Mouse (Mus musculus): ENCODE results near the gene Cdk5rap1. TPM values are rescaled to one million over a fixed set of nuclear protein-coding genes. Genes with fewer than 3 reads are reported as not detected.

The Cdk5rap1 gene
- polyA plus RNA-seq, 1 experiment from 2014 or later: 22.9 TPM

DNA sequence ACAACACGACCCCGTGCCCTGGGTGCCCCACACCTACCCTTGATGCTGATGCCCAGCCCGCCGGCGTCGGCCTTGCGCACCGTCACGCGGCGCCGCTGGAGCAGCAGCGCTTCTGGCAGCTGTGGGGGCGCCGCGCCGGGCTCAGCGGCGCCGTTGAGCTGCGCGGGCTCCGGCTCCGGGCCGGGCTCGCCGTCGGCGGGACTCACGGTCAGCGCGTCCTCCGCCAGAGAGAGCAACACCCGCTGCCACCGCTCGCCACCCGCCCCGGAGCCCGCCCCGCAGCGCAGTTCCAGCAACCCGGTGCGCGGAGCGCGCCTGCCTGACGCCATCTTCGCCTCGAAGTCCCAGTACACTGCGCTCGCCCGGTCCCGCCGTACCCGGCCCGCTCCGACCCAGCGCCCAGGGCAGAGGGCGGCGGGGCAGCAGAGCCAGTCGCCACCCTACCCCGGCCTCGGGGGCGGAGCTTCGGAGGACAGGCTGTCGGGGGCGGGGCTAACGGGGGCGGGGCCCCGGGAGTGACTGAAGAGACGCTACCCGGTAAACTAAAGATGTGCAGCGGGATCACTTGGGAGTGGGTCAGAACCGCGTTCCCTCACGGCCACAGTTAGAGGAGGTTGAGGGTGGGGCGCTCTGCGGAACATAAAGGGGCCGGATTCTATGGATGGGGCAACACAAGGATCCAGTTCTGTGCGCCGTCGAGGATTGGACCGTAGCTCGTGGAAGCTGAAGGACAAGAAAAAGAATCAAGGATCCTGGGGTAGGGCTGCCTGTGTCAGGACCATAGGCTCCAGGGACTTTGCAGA is 35.0 kb upstream of the Cdk5rap1 start, which contains the start of gene Snta1:
Gene Snta1, minus strand, starts transcription at position 457 of the 803 bp plus-strand sequence.
- DNase-seq: peak; percentile 86
- peak within 1 kb of the TSS; percentile 70 for H3K9ac ChIP-seq (replicated peaks; ENCODE audit: low read length)
- peaks cover 8% of the 10 kb centered on the region; the same call in 1 of the 2 replicates for H3K4me1 ChIP-seq (ENCODE audit: control insufficient read depth, insufficient read depth, low read length)
- peak; percentile 90 for ATAC-seq (ENCODE audit: low FRiP score, low TSS enrichment)
- H3K27ac ChIP-seq (replicated peaks; ENCODE audit: low read depth, low read length): peak within 1 kb of the TSS; percentile 55
- no peaks in the 10 kb centered on the region for H3K36me3 ChIP-seq (ENCODE audit: control insufficient read depth, insufficient read depth, low read length)
- H3K27me3 ChIP-seq (ENCODE audit: control insufficient read depth, insufficient read depth, low read length): no peaks in the 10 kb centered on the region
- whole genome bisulfite sequencing: 2% methylated on average over 83 of the region's 84 CpGs
- peak within 1 kb of the TSS; percentile 69 for H3K4me3 ChIP-seq (replicated peaks; ENCODE audit: low read depth, low read length)
- H3K9me3 ChIP-seq (ENCODE audit: control insufficient read depth, low read length): no peaks in the 10 kb centered on the region
- H3K4me2 ChIP-seq (ENCODE audit: low read length): peak within 1 kb of the TSS; percentile 71

GRCm38 (mm10) chr2:154407063-154407642 is 34.3 kb upstream of the Cdk5rap1 start:
- H3K27ac ChIP-seq (replicated peaks; ENCODE audit: low read depth, low read length): peak overlapping the region; percentile 55
- DNase-seq (no peak), ATAC-seq (ENCODE audit: low FRiP score, low TSS enrichment) (no peak)
- peak overlapping the region; percentile 71 for H3K4me2 ChIP-seq (ENCODE audit: low read length)
- WGBS: 28% methylated on average over 11 of the region's 11 CpGs
- no peaks in the 10 kb centered on the region for H3K9me3 ChIP-seq (ENCODE audit: control insufficient read depth, low read length)
- H3K4me1 ChIP-seq (ENCODE audit: control insufficient read depth, insufficient read depth, low read length): peaks cover 11% of the 10 kb centered on the region; the same call in 1 of the 2 replicates
- H3K27me3 ChIP-seq (ENCODE audit: control insufficient read depth, insufficient read depth, low read length): no peaks in the 10 kb centered on the region
- H3K9ac ChIP-seq (replicated peaks; ENCODE audit: low read length): peak overlapping the region; percentile 70
- peak overlapping the region; percentile 69 for H3K4me3 ChIP-seq (replicated peaks; ENCODE audit: low read depth, low read length)
- H3K36me3 ChIP-seq (ENCODE audit: control insufficient read depth, insufficient read depth, low read length): no peaks in the 10 kb centered on the region

DNA sequence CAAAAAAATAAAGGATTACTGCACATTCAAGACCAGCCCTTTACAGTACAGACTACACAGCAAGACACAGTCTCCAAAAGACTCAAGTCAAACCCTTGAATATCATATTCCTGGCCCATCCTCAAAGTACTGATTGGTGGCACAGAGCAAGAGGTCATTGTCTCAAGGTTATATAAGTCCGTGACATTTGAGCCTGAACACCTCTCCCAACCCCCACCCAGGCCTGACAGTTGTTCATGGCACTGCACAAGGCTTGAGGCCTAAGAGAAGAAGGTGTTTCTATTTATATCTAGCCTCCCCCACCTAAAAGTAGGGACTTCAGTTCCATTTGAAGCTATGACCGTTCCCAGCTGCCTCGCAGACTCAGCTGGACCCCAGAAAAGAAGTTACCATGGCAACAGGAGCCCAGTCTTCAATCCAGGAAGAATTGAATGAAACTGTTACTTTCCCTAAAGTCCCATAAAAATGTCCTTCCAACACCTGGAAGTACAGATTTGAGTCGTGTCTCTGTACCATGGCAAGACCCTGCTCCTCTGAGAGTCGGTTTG is 32.7 kb upstream of the Cdk5rap1 start:
- Histone ChIP-seq H3K27ac (replicated peaks; ENCODE audit: low read depth, low read length) (no peak overlapping the region), H3K36me3 (ENCODE audit: control insufficient read depth, insufficient read depth, low read length) (no peaks in the 10 kb centered on the region), H3K4me2 (ENCODE audit: low read length) (no peak overlapping the region), H3K4me3 (replicated peaks; ENCODE audit: low read depth, low read length) (no peak overlapping the region), H3K27me3 (ENCODE audit: control insufficient read depth, insufficient read depth, low read length) (no peaks in the 10 kb centered on the region), H3K9ac (replicated peaks; ENCODE audit: low read length) (no peak overlapping the region), H3K9me3 (ENCODE audit: control insufficient read depth, low read length) (no peaks in the 10 kb centered on the region), H3K4me1 (ENCODE audit: control insufficient read depth, insufficient read depth, low read length) (peaks cover 11% of the 10 kb centered on the region; the same call in 1 of the 2 replicates)
- ATAC-seq (ENCODE audit: low FRiP score, low TSS enrichment) (no peak), DNase-seq (peak; percentile 57)
- WGBS: 50% methylated on average over 5 of the region's 5 CpGs

GRCm38 (mm10) chr2:154402811-154403210 is 30.0 kb upstream of the Cdk5rap1 start:
- Histone ChIP-seq H3K4me1 (ENCODE audit: control insufficient read depth, insufficient read depth, low read length) (peaks cover 11% of the 10 kb centered on the region; the same call in 1 of the 2 replicates), H3K27ac (replicated peaks; ENCODE audit: low read depth, low read length) (no peak overlapping the region), H3K4me2 (ENCODE audit: low read length) (no peak overlapping the region), H3K27me3 (ENCODE audit: control insufficient read depth, insufficient read depth, low read length) (no peaks in the 10 kb centered on the region), H3K4me3 (replicated peaks; ENCODE audit: low read depth, low read length) (no peak overlapping the region), H3K36me3 (ENCODE audit: control insufficient read depth, insufficient read depth, low read length) (no peaks in the 10 kb centered on the region), H3K9ac (replicated peaks; ENCODE audit: low read length) (no peak overlapping the region), H3K9me3 (ENCODE audit: control insufficient read depth, low read length) (no peaks in the 10 kb centered on the region)
- ATAC-seq (ENCODE audit: low FRiP score, low TSS enrichment) (no peak), DNase-seq (peak; percentile 76)
- WGBS: 31% methylated on average over 7 of the region's 7 CpGs

- H3K27me3 ChIP-seq (ENCODE audit: control insufficient read depth, insufficient read depth, low read length): no peaks in the 10 kb centered on the region
- ATAC-seq (ENCODE audit: low FRiP score, low TSS enrichment) (no peak), DNase-seq (no peak)
- H3K4me2 ChIP-seq (ENCODE audit: low read length): no peak overlapping the region
- 58% methylated on average over 1 of the region's 1 CpGs for WGBS
- H3K9me3 ChIP-seq (ENCODE audit: control insufficient read depth, low read length): no peaks in the 10 kb centered on the region
- no peak overlapping the region for H3K27ac ChIP-seq (replicated peaks; ENCODE audit: low read depth, low read length)
- peaks cover 11% of the 10 kb centered on the region; the same call in 1 of the 2 replicates for H3K4me1 ChIP-seq (ENCODE audit: control insufficient read depth, insufficient read depth, low read length)
- no peaks in the 10 kb centered on the region for H3K36me3 ChIP-seq (ENCODE audit: control insufficient read depth, insufficient read depth, low read length)
- no peak overlapping the region for H3K4me3 ChIP-seq (replicated peaks; ENCODE audit: low read depth, low read length)
- no peak overlapping the region for H3K9ac ChIP-seq (replicated peaks; ENCODE audit: low read length)
Measured at GRCm38 (mm10) chr2:154401976-154402375, 29.2 kb upstream of the Cdk5rap1 start.

GRCm38 (mm10) chr2:154399325-154399724 is 26.5 kb upstream of the Cdk5rap1 start:
- DNase-seq (peak; percentile 41), ATAC-seq (ENCODE audit: low FRiP score, low TSS enrichment) (no peak)
- Histone ChIP-seq H3K27ac (replicated peaks; ENCODE audit: low read depth, low read length) (0 out of 2 replicates have a peak overlapping the region, but pooled peaks have one; percentile 37), H3K36me3 (ENCODE audit: control insufficient read depth, insufficient read depth, low read length) (no peaks in the 10 kb centered on the region), H3K4me1 (ENCODE audit: control insufficient read depth, insufficient read depth, low read length) (0 out of 2 replicates have a peak, but pooled peaks cover 4% of the 10 kb centered on the region), H3K27me3 (ENCODE audit: control insufficient read depth, insufficient read depth, low read length) (no peaks in the 10 kb centered on the region), H3K9ac (replicated peaks; ENCODE audit: low read length) (no peak overlapping the region), H3K4me3 (replicated peaks; ENCODE audit: low read depth, low read length) (no peak overlapping the region), H3K9me3 (ENCODE audit: control insufficient read depth, low read length) (no peaks in the 10 kb centered on the region), H3K4me2 (ENCODE audit: low read length) (no peak overlapping the region)
- WGBS: 85% methylated on average over 2 of the region's 2 CpGs

- H3K27me3 ChIP-seq (ENCODE audit: control insufficient read depth, insufficient read depth, low read length): no peaks in the 10 kb centered on the region
- 88% methylated on average over 7 of the region's 7 CpGs for WGBS
Measured at GRCm38 (mm10) chr2:154398267-154398666, 25.5 kb upstream of the Cdk5rap1 start.

GRCm38 (mm10) chr2:154396529-154396928 is 23.7 kb upstream of the Cdk5rap1 start:
- DNase-seq (no peak), ATAC-seq (ENCODE audit: low FRiP score, low TSS enrichment) (no peak)
- 85% methylated on average over 2 of the region's 2 CpGs for WGBS
- Histone ChIP-seq H3K27me3 (ENCODE audit: control insufficient read depth, insufficient read depth, low read length) (no peaks in the 10 kb centered on the region), H3K9me3 (ENCODE audit: control insufficient read depth, low read length) (no peaks in the 10 kb centered on the region), H3K4me1 (ENCODE audit: control insufficient read depth, insufficient read depth, low read length) (no peaks in the 10 kb centered on the region), H3K27ac (replicated peaks; ENCODE audit: low read depth, low read length) (no peak overlapping the region), H3K4me2 (ENCODE audit: low read length) (no peak overlapping the region), H3K36me3 (ENCODE audit: control insufficient read depth, insufficient read depth, low read length) (no peaks in the 10 kb centered on the region), H3K9ac (replicated peaks; ENCODE audit: low read length) (no peak overlapping the region), H3K4me3 (replicated peaks; ENCODE audit: low read depth, low read length) (no peak overlapping the region)

More at GRCm38 (mm10) chr2:154398267-154398666, 25.5 kb upstream of the Cdk5rap1 start:
- Histone ChIP-seq H3K4me1 (ENCODE audit: control insufficient read depth, insufficient read depth, low read length) (0 out of 2 replicates have a peak, but pooled peaks cover 4% of the 10 kb centered on the region), H3K9me3 (ENCODE audit: control insufficient read depth, low read length) (no peaks in the 10 kb centered on the region), H3K27ac (replicated peaks; ENCODE audit: low read depth, low read length) (no peak overlapping the region), H3K4me3 (replicated peaks; ENCODE audit: low read depth, low read length) (no peak overlapping the region), H3K4me2 (ENCODE audit: low read length) (no peak overlapping the region), H3K36me3 (ENCODE audit: control insufficient read depth, insufficient read depth, low read length) (no peaks in the 10 kb centered on the region), H3K9ac (replicated peaks; ENCODE audit: low read length) (no peak overlapping the region)
- DNase-seq: no peak
- ATAC-seq (ENCODE audit: low FRiP score, low TSS enrichment): no peak
